Mouse (Mus musculus) gastrocnemius, adult 8-10 months (tissue): ENCODE measurements around the gene Satl1. TPM values are rescaled to one million over a fixed set of nuclear protein-coding genes. Genes with fewer than 3 reads are reported as not detected.
"Not testable (repeated sequence)": the region's sequence is repeated elsewhere in the genome, so short reads cannot be mapped to it uniquely, and the experiment has no call there.

Experiments
- DNase-seq, 2 experiments: peaks; one replicate each; pipeline ENCODE4 v3.0.0; 2022; ENCODE audit warnings: low spot score in 2 of 2
- total RNA-seq, 4 experiments: library from RNA; stranded (reverse); gene quantifications; 2 replicates each; pipeline ENCODE4 v1.2.4; 2022

The Satl1 gene
- not detected for total RNA-seq

- no peak for DNase-seq
Observed at GRCm38 (mm10) chrX:112406679-112407078, at the start of gene Satl1. Gene Satl1, minus strand, starts transcription at chrX:112406779.

- no peak for DNase-seq
Observed at GRCm38 (mm10) chrX:112438064-112438463, 31.5 kb upstream of the Satl1 start.

GRCm38 (mm10) chrX:112437580-112437979 lies 31.0 kb upstream of the Satl1 start:
- no peak for DNase-seq

GRCm38 (mm10) chrX:112422998-112423397 lies 16.4 kb upstream of the Satl1 start:
- DNase-seq = not testable (repeated sequence)

- no peak for DNase-seq
Observed at GRCm38 (mm10) chrX:112412309-112412708, 5.7 kb upstream of the Satl1 start.

- peak; percentile 45 to 49 for DNase-seq
Observed at GRCm38 (mm10) chrX:112370577-112371410, 35.8 kb downstream of the Satl1 start.

- no peak for DNase-seq
Observed at GRCm38 (mm10) chrX:112368426-112368825, 38.2 kb downstream of the Satl1 start.

- DNase-seq = no peak
Observed at GRCm38 (mm10) chrX:112348395-112348791, 58.2 kb downstream of the Satl1 start.

- DNase-seq = no peak
Observed at GRCm38 (mm10) chrX:112347467-112348394, 58.8 kb downstream of the Satl1 start.

GRCm38 (mm10) chrX:112339486-112339885 lies 67.1 kb downstream of the Satl1 start:
- no peak for DNase-seq

Other genes starting within 250 kb of the Satl1 start
- not detected for gene 4933403O08Rik, start 167.7 kb downstream of the Satl1 start, total RNA-seq
- 10 to 100 TPM; 38.0 to 45.5 (median 39.7) TPM for gene Apool, start 95.4 kb downstream of the Satl1 start, total RNA-seq
- gene 2010106E10Rik, start 88.5 kb upstream of the Satl1 start, total RNA-seq = not detected
- under 1 TPM in 2 of 4 experiments, not detected in 2; 0.12 to 0.16 TPM for gene Zfp711, start 193.7 kb upstream of the Satl1 start, total RNA-seq